ENCODE assay signal across 8 mouse cellular contexts in the genomic region with DNA sequence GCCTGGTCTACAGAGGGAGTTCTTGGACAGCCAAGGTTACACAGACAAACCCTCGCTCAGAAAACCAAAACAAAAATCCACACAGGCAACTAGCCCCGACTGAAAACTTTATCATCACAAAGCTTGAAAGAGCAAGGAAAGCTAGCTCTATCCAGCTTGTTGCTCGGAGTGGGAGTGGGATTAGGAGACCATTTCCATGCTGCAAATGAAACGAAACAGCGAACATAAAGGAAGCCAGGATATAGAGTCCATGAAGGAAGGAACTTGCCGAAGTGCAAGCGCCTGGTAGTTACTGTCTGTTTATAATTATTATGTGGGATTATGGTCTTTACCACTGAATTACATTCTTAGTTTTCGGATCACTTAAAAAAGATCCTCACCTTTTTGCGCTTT. TPM values are rescaled to one million over a fixed set of nuclear protein-coding genes. Genes with fewer than 3 reads are reported as not detected.
DNase-seq lines count a peak whose midpoint lies in the region; ATAC-seq lines count a peak whose summit lies in the region.

No protein-coding gene starts in this region.

- H3K9ac ChIP-seq in kidney, embryonic 14.5 days (ENCODE audit: low read depth, low read length) = peak overlapping the region; percentile 70
- H3K9ac ChIP-seq in hindbrain, embryonic 13.5 days = peak overlapping the region; percentile 68
- H3K9ac ChIP-seq in midbrain, embryonic 11.5 days (ENCODE audit: low read length) = peak overlapping the region; percentile 62

- WGBS in kidney, embryonic 14.5 days = under 1% methylated on average over 9 of the region's 9 CpGs
- under 1% methylated on average over 9 of the region's 9 CpGs for WGBS in hindbrain, embryonic 13.5 days
- WGBS in midbrain, embryonic 11.5 days = 2% methylated on average over 9 of the region's 9 CpGs

- H3K27ac ChIP-seq in kidney, embryonic 14.5 days (ENCODE audit: low read depth, low read length) = peak overlapping the region; percentile 39; the same call in 1 of the 2 replicates
- H3K27ac ChIP-seq in brown adipose tissue, adult 24 weeks (replicated peaks; ENCODE audit: low read depth, low read length) = peak overlapping the region; percentile 80
- H3K27ac ChIP-seq in hindbrain, embryonic 13.5 days = peak overlapping the region; percentile 55
- peak overlapping the region; percentile 6; the same call in 1 of the 2 replicates for H3K27ac ChIP-seq in midbrain, embryonic 11.5 days (ENCODE audit: low read depth, low read length)

- H3K4me2 ChIP-seq in kidney, embryonic 14.5 days (replicated peaks; ENCODE audit: low read depth, low read length) = peak overlapping the region; percentile 51
- peak overlapping the region; percentile 59 for H3K4me2 ChIP-seq in hindbrain, embryonic 13.5 days
- H3K4me2 ChIP-seq in midbrain, embryonic 11.5 days = peak overlapping the region; percentile 92

- no peaks in the 10 kb centered on the region for H3K27me3 ChIP-seq in kidney, embryonic 14.5 days (ENCODE audit: control insufficient read depth, insufficient read depth, low read length)
- no peaks in the 10 kb centered on the region for H3K27me3 ChIP-seq in hindbrain, embryonic 13.5 days
- H3K27me3 ChIP-seq in midbrain, embryonic 11.5 days (ENCODE audit: control insufficient read depth, insufficient read depth, low read length) = no peaks in the 10 kb centered on the region

- no peaks in the 10 kb centered on the region for H3K9me3 ChIP-seq in kidney, embryonic 14.5 days (ENCODE audit: control insufficient read depth, low read length)
- no peaks in the 10 kb centered on the region for H3K9me3 ChIP-seq in hindbrain, embryonic 13.5 days
- H3K9me3 ChIP-seq in midbrain, embryonic 11.5 days (ENCODE audit: control insufficient read depth, low read length) = no peaks in the 10 kb centered on the region

- no peak for DNase-seq in kidney, adult 18-20 months
- no peak for DNase-seq in midbrain, embryonic 11.5 days (ENCODE audit: low spot score, missing footprints)
- DNase-seq in left cerebral cortex, adult 9 months (ENCODE audit: low spot score in 2 of 2) = no peak
- no peak for DNase-seq in gastrocnemius, adult 18-20 months (ENCODE audit: low spot score)
- no peak for DNase-seq in adrenal gland, adult 18-20 months (ENCODE audit: low spot score in 2 of 2)

- H3K4me3 ChIP-seq in kidney, embryonic 14.5 days (ENCODE audit: low read length) = peak overlapping the region; percentile 97
- peak overlapping the region; percentile 73 for H3K4me3 ChIP-seq in brown adipose tissue, adult 24 weeks (ENCODE audit: insufficient read depth, low read depth, low read length)
- peak overlapping the region; percentile 95 for H3K4me3 ChIP-seq in hindbrain, embryonic 13.5 days
- peak overlapping the region; percentile 96 for H3K4me3 ChIP-seq in midbrain, embryonic 11.5 days (ENCODE audit: low read depth, low read length)

- H3K4me1 ChIP-seq in kidney, embryonic 14.5 days (ENCODE audit: control insufficient read depth, insufficient read depth, low read length) = peaks cover 7% of the 10 kb centered on the region
- H3K4me1 ChIP-seq in brown adipose tissue, adult 24 weeks (ENCODE audit: control insufficient read depth, insufficient read depth, insufficient read length, low read length) = no peaks in the 10 kb centered on the region
- peaks cover 25% of the 10 kb centered on the region for H3K4me1 ChIP-seq in hindbrain, embryonic 13.5 days (replicated peaks)
- peaks cover 8% of the 10 kb centered on the region for H3K4me1 ChIP-seq in midbrain, embryonic 11.5 days (ENCODE audit: control insufficient read depth, insufficient read depth, low read length)

- peak; percentile 1; the same call in 1 of the 2 replicates for ATAC-seq in kidney, embryonic 14.5 days (ENCODE audit: low FRiP score, low TSS enrichment)
- peak; percentile 34; the same call in 1 of the 2 replicates for ATAC-seq in hindbrain, embryonic 13.5 days (ENCODE audit: low FRiP score)
- ATAC-seq in midbrain, embryonic 11.5 days (ENCODE audit: low FRiP score) = peak; percentile 16; the same call in 1 of the 2 replicates

- peaks cover 12% of the 10 kb centered on the region for H3K36me3 ChIP-seq in kidney, embryonic 14.5 days (ENCODE audit: control insufficient read depth, insufficient read depth, low read length)
- peaks cover 9% of the 10 kb centered on the region for H3K36me3 ChIP-seq in hindbrain, embryonic 13.5 days
- H3K36me3 ChIP-seq in midbrain, embryonic 11.5 days (ENCODE audit: control insufficient read depth, insufficient read depth, low read length) = no peaks in the 10 kb centered on the region

RNA-seq across cellular contexts. Expression of a gene that starts 0.5 kb away (rescaled TPM):
- 38.9 and 51.1 TPM in 2 replicates for polyA plus RNA-seq in kidney, embryonic 14.5 days (2014; fragmentation: Nextera tagmentation; extraction: Ambion mirVana)
- 97.1 and 113 TPM in 2 replicates for polyA plus RNA-seq in brown adipose tissue, adult 24 weeks (2012; ENCODE audit: insufficient read depth, insufficient read length, missing spikeins)
- polyA plus RNA-seq in hindbrain, embryonic 13.5 days (2015; fragmentation: Nextera tagmentation; extraction: Ambion mirVana) = 40.9 and 46.8 TPM in 2 replicates
- 45.8 and 54.3 TPM in 2 replicates for polyA plus RNA-seq in midbrain, embryonic 11.5 days (2014; fragmentation: Nextera tagmentation; extraction: Ambion mirVana)
- total RNA-seq in gastrocnemius, adult 18-20 months (2021) = 10 to 100 TPM; 61.6 to 63.1 TPM
- total RNA-seq in adrenal gland, adult 18-20 months (2021) = 10 to 100 TPM; 66.7 to 75.1 TPM

RNA-seq across cellular contexts. Expression of a gene that starts 28.6 kb away (rescaled TPM):
- polyA plus RNA-seq in kidney, embryonic 14.5 days (2014; fragmentation: Nextera tagmentation; extraction: Ambion mirVana) = 0.40 and 0.64 TPM in 2 replicates
- polyA plus RNA-seq in brown adipose tissue, adult 24 weeks (2012; ENCODE audit: insufficient read depth, insufficient read length, missing spikeins) = 1.2 and 3.1 TPM in 2 replicates
- 0.57 and 0.60 TPM in 2 replicates for polyA plus RNA-seq in hindbrain, embryonic 13.5 days (2015; fragmentation: Nextera tagmentation; extraction: Ambion mirVana)
- 0.12 and 0.16 TPM in 2 replicates for polyA plus RNA-seq in midbrain, embryonic 11.5 days (2014; fragmentation: Nextera tagmentation; extraction: Ambion mirVana)
- 10 to 100 TPM; 20.6 to 30.0 TPM for total RNA-seq in gastrocnemius, adult 18-20 months (2021)
- total RNA-seq in adrenal gland, adult 18-20 months (2021) = 1 to 10 TPM; 3.1 to 5.9 TPM

RNA-seq across cellular contexts. Expression of a gene that starts 52.3 kb away (rescaled TPM):
- polyA plus RNA-seq in kidney, embryonic 14.5 days (2014; fragmentation: Nextera tagmentation; extraction: Ambion mirVana) = 15.0 and 15.2 TPM in 2 replicates
- 7.3 and 11.6 TPM in 2 replicates for polyA plus RNA-seq in brown adipose tissue, adult 24 weeks (2012; ENCODE audit: insufficient read depth, insufficient read length, missing spikeins)
- 8.2 and 8.7 TPM in 2 replicates for polyA plus RNA-seq in hindbrain, embryonic 13.5 days (2015; fragmentation: Nextera tagmentation; extraction: Ambion mirVana)
- polyA plus RNA-seq in midbrain, embryonic 11.5 days (2014; fragmentation: Nextera tagmentation; extraction: Ambion mirVana) = 11.6 and 14.6 TPM in 2 replicates
- 10 to 100 TPM; 14.6 to 22.2 TPM for total RNA-seq in gastrocnemius, adult 18-20 months (2021)
- total RNA-seq in adrenal gland, adult 18-20 months (2021) = 10 to 100 TPM; 18.0 to 18.6 TPM

Comparison
In these comparisons a context has a peak if more than half of its experiments do, and no peak if none do; other contexts are left out.
1. H3K27ac ChIP-seq: peak in every context shown above with its lines; median percentile 80 in brown adipose tissue, adult 24 weeks; 55 in hindbrain, embryonic 13.5 days; 39 in kidney, embryonic 14.5 days; 6 in midbrain, embryonic 11.5 days.